ENCODE assay signal across 14 mouse cellular contexts in genomic region chr11:64500536-64501112, GRCm38 (mm10).
"Had no signal": no experiment of that assay in that cellular context is flagged by ENCODE, and none has a peak within 500 bp of the region (broad histone marks: within the 10 kb centered on the region; RNA-seq: fewer than 3 reads in every experiment).

No protein-coding gene starts in this region.

- ATAC-seq: intestine, postnatal 0 days; liver, embryonic 12.5 days had no signal

- H3K4me2 ChIP-seq: limb, embryonic 15.5 days; liver, embryonic 12.5 days; lung, embryonic 14.5 days; neural tube, embryonic 13.5 days had no signal

- H3K4me3 ChIP-seq: limb, embryonic 15.5 days; liver, embryonic 12.5 days; midbrain, embryonic 10.5 days; neural tube, embryonic 13.5 days had no signal

- H3K36me3 ChIP-seq: limb, embryonic 15.5 days; liver, embryonic 12.5 days; midbrain, embryonic 10.5 days; neural tube, embryonic 13.5 days had no signal

- H3K27me3 ChIP-seq: limb, embryonic 15.5 days; liver, embryonic 12.5 days; neural tube, embryonic 13.5 days had no signal

- DNase-seq: kidney, adult 9 months; kidney, postnatal 36 days; lung, embryonic 14.5 days; lung, postnatal 10 days; lung, postnatal 4 days; midbrain, embryonic 14.5 days; thymus, postnatal 4 days had no signal

- H3K27ac ChIP-seq: kidney, postnatal 0 days; limb, embryonic 15.5 days; liver, embryonic 12.5 days; midbrain, embryonic 10.5 days; neural tube, embryonic 13.5 days; stomach, postnatal 0 days had no signal
